Mouse (Mus musculus) CH12.LX (cell line): ENCODE results near the gene Acss1. TPM values are rescaled to one million over a fixed set of nuclear protein-coding genes. Genes with fewer than 3 reads are reported as not detected.

Source experiments
- DNase-seq: peaks from one replicate; pipeline ENCODE4 v3.0.0-alpha.2; 2013; ENCODE audit errors: extremely low read depth
- H3K27ac ChIP-seq: 2 replicates; pipeline ENCODE4 v1.5.1; 2012; ENCODE audit warnings: low read depth, mild to moderate bottlenecking, control low read depth, moderate library complexity; ENCODE audit not compliant: insufficient read depth
- H3K27me3 ChIP-seq: replicated peaks from 2 replicates; pipeline ENCODE3; 2012; ENCODE audit warnings: inconsistent platforms
- H3K36me3 ChIP-seq, 2 experiments: replicated peaks in 1 of 2; 2 replicates each; pipeline versions ENCODE3 to v1.6.1; 2012; ENCODE audit warnings: inconsistent platforms in 1 of 2, low read length in 1 of 2, mild to moderate bottlenecking in 1 of 2, mixed read lengths in 1 of 2, moderate library complexity in 1 of 2; ENCODE audit not compliant: control insufficient read depth in 1 of 2, insufficient read depth in 1 of 2
- H3K4me1 ChIP-seq, 2 experiments: 2 replicates each; pipeline ENCODE4 v1.6.1; 2012; ENCODE audit warnings: inconsistent platforms in 1 of 2, moderate library complexity in 1 of 2; ENCODE audit not compliant: insufficient read depth in 2 of 2, control insufficient read depth in 1 of 2
- H3K4me2 ChIP-seq: 2 replicates; pipeline ENCODE4 v1.6.1; 2012; ENCODE audit warnings: low read depth, mild to moderate bottlenecking, control low read depth; ENCODE audit not compliant: poor library complexity, insufficient read depth, severe bottlenecking
- H3K4me3 ChIP-seq, 3 experiments: fragments of 150-350 bp in 1 of 3; sonication (generic) in 1 of 3; replicated peaks in 1 of 3; 2 replicates each; pipeline versions ENCODE3 to v1.5.1; 2011 to 2012; ENCODE audit warnings: low read depth in 2 of 3, low read length in 2 of 3, mild to moderate bottlenecking in 2 of 3, moderate library complexity in 2 of 3, control low read depth in 1 of 3, improper control_type of control experiment in 1 of 3, inconsistent platforms in 1 of 3, mixed read lengths in 1 of 3; ENCODE audit not compliant: poor library complexity in 1 of 3
- H3K79me2 ChIP-seq: replicated peaks from 2 replicates; pipeline ENCODE4 v1.6.1; 2012; ENCODE audit warnings: mild to moderate bottlenecking, moderate library complexity; ENCODE audit not compliant: control insufficient read depth, poor library complexity, insufficient read depth, severe bottlenecking; ENCODE audit errors: extremely low read depth
- H3K9ac ChIP-seq: 2 replicates; pipeline ENCODE4 v1.6.1; 2012; ENCODE audit warnings: low read depth, mild to moderate bottlenecking, control low read depth, moderate library complexity; ENCODE audit not compliant: insufficient read depth
- H3K9me3 ChIP-seq: replicated peaks from 2 replicates; pipeline ENCODE3; 2012; ENCODE audit warnings: low read length, inconsistent platforms, mixed read lengths
- BHLHE40 ChIP-seq: IDR thresholded peaks from 2 replicates; pipeline ENCODE4 v1.6.1; 2011; ENCODE audit warnings: mild to moderate bottlenecking, low read depth, low read length, improper control_type of control experiment
- CHD2 ChIP-seq: IDR thresholded peaks from 2 replicates; pipeline ENCODE4 v1.6.1; 2011; ENCODE audit warnings: low read length, improper control_type of control experiment
- CTCF ChIP-seq, 2 experiments: IDR thresholded peaks in 1 of 2; conservative IDR thresholded peaks in 1 of 2; 2 replicates each; pipeline ENCODE4 v1.5.1; 2011 to 2012; ENCODE audit warnings: low read depth in 2 of 2, low read length in 2 of 2, improper control_type of control experiment in 1 of 2, inconsistent platforms in 1 of 2, mild to moderate bottlenecking in 1 of 2, moderate library complexity in 1 of 2
- E2F4 ChIP-seq: IDR thresholded peaks from 2 replicates; pipeline ENCODE4 v1.6.1; 2011; ENCODE audit warnings: low read depth, low read length, improper control_type of control experiment; ENCODE audit not compliant: insufficient replicate concordance
- ELF1 ChIP-seq: IDR thresholded peaks from 2 replicates; pipeline ENCODE4 v1.6.1; 2014; ENCODE audit warnings: low read depth, mild to moderate bottlenecking, inconsistent platforms, low read length, improper control_type of control experiment
- EP300 ChIP-seq: IDR thresholded peaks from 2 replicates; pipeline ENCODE4 v1.6.1; 2011; ENCODE audit warnings: low read length, improper control_type of control experiment
- ETS1 ChIP-seq: conservative IDR thresholded peaks from 2 replicates; pipeline ENCODE4 v1.6.1; 2012; ENCODE audit warnings: low read depth, mild to moderate bottlenecking, inconsistent platforms, low read length, improper control_type of control experiment, moderate library complexity
- GABPA ChIP-seq: IDR thresholded peaks from 2 replicates; pipeline ENCODE4 v1.6.1; 2012; ENCODE audit warnings: low read depth, low read length, improper control_type of control experiment, inconsistent platforms; ENCODE audit not compliant: insufficient replicate concordance
- HCFC1 ChIP-seq: IDR thresholded peaks from 2 replicates; pipeline ENCODE4 v1.6.1; 2012; ENCODE audit warnings: low read depth, mild to moderate bottlenecking, inconsistent platforms, low read length, improper control_type of control experiment
- JUN ChIP-seq: IDR thresholded peaks from 2 replicates; pipeline ENCODE4 v1.6.1; 2011; ENCODE audit warnings: low read depth, mild to moderate bottlenecking, low read length, improper control_type of control experiment, moderate library complexity; ENCODE audit not compliant: insufficient read depth
- MAFK ChIP-seq: IDR thresholded peaks from 2 replicates; pipeline ENCODE4 v1.6.1; 2011; ENCODE audit warnings: low read length, improper control_type of control experiment; ENCODE audit not compliant: insufficient replicate concordance
- MEF2A ChIP-seq: IDR thresholded peaks from 2 replicates; pipeline ENCODE4 v1.6.1; 2014; ENCODE audit warnings: low read depth, mild to moderate bottlenecking, inconsistent platforms, low read length, improper control_type of control experiment, borderline replicate concordance
- MXI1 ChIP-seq: IDR thresholded peaks from 2 replicates; pipeline ENCODE4 v1.6.1; 2011; ENCODE audit warnings: mild to moderate bottlenecking, low read depth, low read length, improper control_type of control experiment
- MYC ChIP-seq: IDR thresholded peaks from 2 replicates; pipeline ENCODE4 v1.6.1; 2011; ENCODE audit warnings: low read depth, mild to moderate bottlenecking, improper control_type of control experiment, low read length
- NELFE ChIP-seq: IDR thresholded peaks from 2 replicates; pipeline ENCODE4 v1.6.1; 2011; ENCODE audit warnings: low read depth, low read length, improper control_type of control experiment
- NRF1 ChIP-seq: IDR thresholded peaks from 2 replicates; pipeline ENCODE4 v1.6.1; 2014; ENCODE audit warnings: low read depth, mild to moderate bottlenecking, inconsistent platforms, low read length, improper control_type of control experiment, moderate library complexity
- POLR2A ChIP-seq: IDR thresholded peaks from 2 replicates; pipeline ENCODE4 v1.6.1; 2011; ENCODE audit warnings: low read depth, mild to moderate bottlenecking, improper control_type of control experiment, low read length
- POLR2AphosphoS2 ChIP-seq: IDR thresholded peaks from 2 replicates; pipeline ENCODE4 v1.6.1; 2011; ENCODE audit warnings: low read depth, low read length, improper control_type of control experiment
- RAD21 ChIP-seq: IDR thresholded peaks from 2 replicates; pipeline ENCODE4 v1.6.1; 2011; ENCODE audit warnings: low read depth, mild to moderate bottlenecking, low read length, improper control_type of control experiment, moderate library complexity
- USF1 ChIP-seq: IDR thresholded peaks from 2 replicates; pipeline ENCODE4 v1.6.1; 2014; ENCODE audit warnings: low read depth, mild to moderate bottlenecking, inconsistent platforms, low read length, improper control_type of control experiment
- ZMIZ1 ChIP-seq: IDR thresholded peaks from 2 replicates; pipeline ENCODE4 v1.6.1; 2012; ENCODE audit warnings: low read depth, mild to moderate bottlenecking, inconsistent platforms, low read length, improper control_type of control experiment
- dilution Hi-C: fragments of 300-500 bp; cut with MboI; formaldehyde crosslinking; loops from 2 replicates; pipeline ENCODE4 v1.14.3; 2020; ENCODE audit warnings: low sequenced_read_pairs; ENCODE audit not compliant: extremely low pct_unique_long_range_greater_than_20kb, extremely low pct_ligation_motif_present
- in situ Hi-C: fragments of 300-500 bp; cut with MboI; formaldehyde crosslinking; loops from 3 replicates; pipeline ENCODE4 v1.14.3; 2019; ENCODE audit warnings: low sequenced_read_pairs, low pct_ligation_motif_present, low pct_unique_long_range_greater_than_20kb, mixed read lengths
- polyA plus RNA-seq: library from polyadenylated mRNA; unstranded; fragments of >175 nt; gene quantifications from 2 replicates; pipeline ENCODE4 v1.2.1, GENCODE M21; 2012; ENCODE audit warnings: low read depth; ENCODE audit not compliant: insufficient read length
- total RNA-seq, 2 experiments: library from RNA; depleted of rRNA; stranded (reverse); fragments of 300-350 nt in 1 of 2; fragments of >200 nt in 1 of 2; gene quantifications; 2 replicates each; pipeline ENCODE4 v1.2.3; 2012 to 2014

The Acss1 gene
- total and polyA plus RNA-seq, 3 experiments: 0.39 to 1.7 (median 0.76) TPM

GRCm38 (mm10) chr2:150660668-150661451 lies 7.4 kb downstream of the Acss1 start:
- peaks cover 6% of the 10 kb centered on the region for H3K9me3 ChIP-seq
- in situ Hi-C loops (no loop called here), dilution Hi-C loops (no loop called here)
- no peak for TF ChIP-seq GABPA
- TF ChIP-seq CTCF (conservative IDR thresholded peaks at IDR 0.05 in 1 of 2, IDR thresholded peaks at IDR 0.05 in 1 of 2; ENCODE audit: low read depth in 2 of 2, low read length in 2 of 2): no peak
- no peak for TF ChIP-seq POLR2AphosphoS2
- no peak for TF ChIP-seq HCFC1
- no peak for TF ChIP-seq RAD21
- TF ChIP-seq BHLHE40: no peak
- TF ChIP-seq ETS1: no peak
- no peak overlapping the region for H3K27ac ChIP-seq
- H3K4me3 ChIP-seq: no peak overlapping the region
- H3K79me2 ChIP-seq: no peaks in the 10 kb centered on the region
- H3K4me1 ChIP-seq: peaks cover 0 to 51% of the 10 kb centered on the region in 2 experiments; a peak in 2 of 4 replicates
- H3K27me3 ChIP-seq: no peaks in the 10 kb centered on the region
- H3K36me3 ChIP-seq: no peaks in the 10 kb centered on the region
- no peak for DNase-seq
- H3K4me2 ChIP-seq: no peak overlapping the region
- no peak overlapping the region for H3K9ac ChIP-seq

GRCm38 (mm10) chr2:150660049-150660448 lies 8.3 kb downstream of the Acss1 start:
- DNase-seq: no peak
- dilution Hi-C loops (no loop called here), in situ Hi-C loops (no loop called here)
- Histone ChIP-seq H3K27ac (no peak overlapping the region), H3K9ac (no peak overlapping the region), H3K36me3 (no peaks in the 10 kb centered on the region), H3K4me3 (no peak overlapping the region), H3K27me3 (no peaks in the 10 kb centered on the region), H3K79me2 (no peaks in the 10 kb centered on the region), H3K4me1 (peaks cover 0 to 43% of the 10 kb centered on the region in 2 experiments; a peak in 2 of 4 replicates), H3K9me3 (peaks cover 9% of the 10 kb centered on the region), H3K4me2 (no peak overlapping the region)
- TF ChIP-seq ZMIZ1 (no peak), NRF1 (no peak), MYC (no peak), EP300 (no peak), MAFK (no peak), ELF1 (no peak), E2F4 (no peak), JUN (no peak), CHD2 (no peak), NELFE (no peak), BHLHE40 (no peak), MEF2A (no peak), CTCF (conservative IDR thresholded peaks at IDR 0.05 in 1 of 2, IDR thresholded peaks at IDR 0.05 in 1 of 2; ENCODE audit: low read depth in 2 of 2, low read length in 2 of 2) (no peak), USF1 (no peak), RAD21 (no peak), MXI1 (no peak), POLR2A (no peak), POLR2AphosphoS2 (no peak), GABPA (no peak)
